Mouse (Mus musculus): Measurements from ENCODE around the gene Ptgs1. TPM values are rescaled to one million over a fixed set of nuclear protein-coding genes. Genes with fewer than 3 reads are reported as not detected.

Ptgs1 gene
- total RNA-seq, 2 experiments from 2014 or later, result 16.1 to 22.2 TPM

Other genes starting within 250 kb of the Ptgs1 start
- 100 to 1,000 TPM; 177 to 217 TPM for gene Ndufa8, start 181.0 kb upstream of the Ptgs1 start, total RNA-seq (2021)
- gene Morn5, start 181.0 kb upstream of the Ptgs1 start, total RNA-seq (2021), result under 1 TPM; 0.61 to 0.79 TPM
- gene Lhx6, start 125.0 kb upstream of the Ptgs1 start, total RNA-seq (2021), result 10 to 100 TPM; 15.9 to 19.0 TPM
- gene Mrrf, start 94.0 kb upstream of the Ptgs1 start, total RNA-seq (2021), result 10 to 100 TPM; 18.0 to 18.1 TPM
- gene Rbm18, start 93.7 kb upstream of the Ptgs1 start, total RNA-seq (2021), result 10 to 100 TPM; 46.1 to 52.7 TPM
- not detected for gene Olfr338, start 143.1 kb downstream of the Ptgs1 start, total RNA-seq (2021)
- not detected for gene Olfr339, start 188.5 kb downstream of the Ptgs1 start, total RNA-seq (2021)
- gene Olfr340, start 222.2 kb downstream of the Ptgs1 start, total RNA-seq (2021), result not detected

Data from left cerebral cortex, postnatal 36 days (tissue).